Mouse (Mus musculus): Measurements from ENCODE around the gene Copg2. TPM values are rescaled to one million over a fixed set of nuclear protein-coding genes. Genes with fewer than 3 reads are reported as not detected.

The Copg2 gene
- total RNA-seq, 2 experiments from 2014 or later: 75.2 to 81.9 TPM

DNA sequence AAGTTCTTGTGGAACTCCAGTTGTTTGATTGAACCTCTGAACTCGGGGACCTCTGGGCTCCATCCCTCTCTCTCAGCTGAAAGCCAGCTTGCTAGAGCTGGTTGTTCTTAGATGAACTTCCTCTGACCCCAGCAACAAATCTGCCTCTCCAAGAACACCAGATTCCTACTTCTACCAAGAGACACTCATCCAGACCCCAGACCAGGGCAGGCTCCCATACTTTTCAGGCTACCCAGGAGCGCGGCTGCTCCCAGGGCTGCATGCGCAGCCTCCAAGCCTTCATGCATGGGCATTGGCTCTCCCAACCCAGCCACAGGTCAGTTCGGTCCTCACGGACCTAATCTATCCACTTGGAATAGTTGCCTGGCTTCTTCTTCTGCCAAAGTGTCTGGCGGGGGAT, 173.3 kb downstream of the Copg2 start, which contains the start of gene Mest:
TSS of gene Mest (plus strand) at position 217 of the 400 bp plus-strand sequence.
- Histone ChIP-seq H3K27ac (no peak within 1 kb of the TSS), H3K4me3 (no peak within 1 kb of the TSS)
- intact Hi-C loops (cut with DNase I): loop anchor here (5.0 kb wide), 1 partner anchor 176 kb away; no protein-coding TSS in a partner anchor
- TF ChIP-seq CTCF (IDR thresholded peaks at IDR 0.05): no peak
- no peak for DNase-seq (ENCODE audit: extremely low spot score in 1 of 2, low spot score in 2 of 2)

DNA sequence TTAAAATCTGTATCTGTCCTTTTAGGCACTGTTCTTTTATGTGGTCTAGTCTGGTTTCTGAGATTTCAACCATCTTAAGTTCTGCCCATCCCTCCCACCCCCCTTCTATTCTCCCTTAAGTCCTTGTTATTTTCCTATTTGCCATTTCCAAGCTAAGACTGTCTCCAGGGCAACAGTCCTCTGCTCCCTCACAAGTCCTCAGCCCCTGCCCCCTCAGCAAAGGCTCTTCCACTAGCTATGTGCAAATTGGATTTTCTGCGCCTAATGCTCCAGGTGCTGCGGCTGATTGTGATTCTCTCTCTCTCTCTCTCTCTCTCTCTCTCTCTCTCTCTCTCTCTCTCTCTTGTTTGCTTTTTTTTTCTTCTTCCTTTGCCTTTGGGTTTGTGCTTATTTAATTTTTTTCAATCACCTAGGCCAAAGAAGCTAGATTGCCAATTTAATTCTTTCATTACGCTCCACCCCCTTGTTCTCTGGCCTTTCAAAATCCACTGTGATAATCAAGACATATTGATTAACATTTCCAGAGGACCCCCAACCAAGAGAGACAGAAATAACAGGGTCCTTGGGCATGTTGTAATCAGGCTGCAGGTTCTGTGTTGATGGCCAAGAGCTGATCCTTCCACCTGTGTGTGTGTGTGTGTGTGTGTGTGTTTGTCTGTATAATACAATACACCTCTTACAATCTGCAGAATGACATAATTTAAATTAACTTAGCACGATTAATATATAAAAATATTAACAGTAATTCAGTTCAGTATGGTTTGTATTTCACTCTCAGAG, 174.0 kb downstream of the Copg2 start:
- no peak for TF ChIP-seq CTCF (IDR thresholded peaks at IDR 0.05)
- Histone ChIP-seq H3K27ac (no peak overlapping the region), H3K4me3 (no peak overlapping the region)
- no peak for DNase-seq (ENCODE audit: extremely low spot score in 1 of 2, low spot score in 2 of 2)
- intact Hi-C loops (cut with DNase I): loop anchor here (5.0 kb wide), 1 partner anchor 175 kb away; no protein-coding TSS in a partner anchor

DNA sequence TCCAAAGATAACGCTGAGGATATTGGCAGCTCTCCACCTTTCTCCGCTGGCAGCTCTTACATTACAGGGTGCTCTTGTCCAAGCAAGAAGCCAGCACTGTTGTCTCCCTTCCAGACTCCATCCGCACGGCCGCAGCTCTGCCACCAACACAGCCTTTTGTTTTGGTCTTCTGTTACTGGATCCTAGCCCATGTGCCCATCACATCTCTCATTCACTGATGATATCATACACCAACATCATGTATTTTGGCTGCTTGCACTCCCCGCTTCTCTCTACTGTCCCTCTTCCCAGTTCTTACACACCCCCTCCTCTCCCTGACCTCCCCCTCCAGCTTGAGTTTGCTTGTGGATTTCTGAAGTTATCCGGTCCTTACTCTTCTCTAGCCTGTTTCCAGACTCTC, 179.8 kb downstream of the Copg2 start:
- no peak for TF ChIP-seq CTCF (IDR thresholded peaks at IDR 0.05)
- H3K4me3 ChIP-seq: no peak overlapping the region
- no peak overlapping the region for H3K27ac ChIP-seq
- intact Hi-C loops (cut with DNase I): no loop called here
- DNase-seq (ENCODE audit: extremely low spot score in 1 of 2, low spot score in 2 of 2): no peak

DNA sequence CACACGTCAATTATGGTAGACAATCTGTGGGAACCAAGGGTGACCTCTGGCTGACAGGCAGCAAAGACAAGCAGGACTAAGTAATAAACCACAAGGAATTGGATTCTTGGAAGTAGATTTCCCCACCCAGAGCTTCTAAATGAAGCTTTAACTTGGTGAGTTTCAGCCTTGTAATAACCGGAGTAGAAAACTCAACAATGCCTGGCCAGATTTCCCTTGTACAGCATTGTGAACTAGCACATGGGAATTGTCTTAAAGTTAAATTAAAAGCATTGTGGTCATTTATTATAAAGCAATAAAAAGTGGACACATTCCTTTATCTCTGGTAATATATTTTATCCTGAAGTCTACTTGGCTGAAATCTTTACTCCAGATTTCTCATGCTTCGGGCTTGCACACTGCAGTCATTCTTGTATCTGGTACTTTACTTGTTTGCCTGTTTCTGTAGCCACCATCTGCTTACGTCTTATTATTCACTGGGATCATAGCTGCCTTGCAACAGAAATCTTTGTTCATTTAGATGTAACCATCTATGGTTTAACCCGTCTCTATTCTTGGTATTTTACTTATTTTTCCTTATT, 181.6 kb downstream of the Copg2 start:
- DNase-seq (ENCODE audit: extremely low spot score in 1 of 2, low spot score in 2 of 2): no peak
- H3K4me3 ChIP-seq: no peak overlapping the region
- no peak for TF ChIP-seq CTCF (IDR thresholded peaks at IDR 0.05)
- H3K27ac ChIP-seq: no peak overlapping the region
- intact Hi-C loops (cut with DNase I): no loop called here

DNA sequence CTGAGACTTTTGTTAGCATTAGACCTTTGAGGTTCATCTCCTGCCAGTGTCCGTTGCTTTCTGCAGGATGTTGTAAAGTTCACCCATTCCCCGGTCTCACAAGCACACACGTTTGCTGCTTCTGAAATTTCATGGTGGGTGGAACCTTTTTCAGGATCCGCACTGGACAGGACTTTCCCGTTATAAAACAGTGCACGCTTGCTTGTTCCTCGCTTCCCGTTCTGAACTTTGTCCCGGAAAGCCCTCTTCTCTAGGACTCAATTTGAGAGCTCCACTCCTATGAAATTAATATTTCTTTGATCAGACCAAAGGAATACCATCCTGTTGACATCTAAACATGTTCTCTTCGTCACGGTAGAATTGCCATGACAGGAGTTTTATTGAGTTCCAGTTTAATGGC, 182.7 kb downstream of the Copg2 start:
- no peak overlapping the region for H3K4me3 ChIP-seq
- intact Hi-C loops (cut with DNase I): no loop called here
- DNase-seq (ENCODE audit: extremely low spot score in 1 of 2, low spot score in 2 of 2): no peak
- no peak overlapping the region for H3K27ac ChIP-seq
- no peak for TF ChIP-seq CTCF (IDR thresholded peaks at IDR 0.05)

DNA sequence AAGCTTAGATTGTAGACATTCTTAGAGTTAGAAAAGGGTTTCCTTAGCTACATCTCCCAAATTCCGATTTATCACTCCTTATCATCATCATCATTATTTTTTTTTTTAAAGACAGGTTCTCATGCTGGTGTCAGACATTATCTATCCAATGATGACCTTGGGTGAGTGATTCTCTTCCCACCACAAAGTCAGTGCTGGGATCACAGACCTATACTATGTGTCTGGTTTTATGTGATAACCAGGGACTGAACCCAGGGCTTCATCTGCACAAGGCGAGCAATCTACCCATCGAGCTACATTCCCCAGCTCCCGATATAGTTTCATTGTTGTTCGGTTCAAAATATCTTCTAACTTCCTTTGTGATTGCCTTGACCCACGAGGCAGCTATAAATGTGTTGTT, 183.1 kb downstream of the Copg2 start:
- no peak for TF ChIP-seq CTCF (IDR thresholded peaks at IDR 0.05)

DNA sequence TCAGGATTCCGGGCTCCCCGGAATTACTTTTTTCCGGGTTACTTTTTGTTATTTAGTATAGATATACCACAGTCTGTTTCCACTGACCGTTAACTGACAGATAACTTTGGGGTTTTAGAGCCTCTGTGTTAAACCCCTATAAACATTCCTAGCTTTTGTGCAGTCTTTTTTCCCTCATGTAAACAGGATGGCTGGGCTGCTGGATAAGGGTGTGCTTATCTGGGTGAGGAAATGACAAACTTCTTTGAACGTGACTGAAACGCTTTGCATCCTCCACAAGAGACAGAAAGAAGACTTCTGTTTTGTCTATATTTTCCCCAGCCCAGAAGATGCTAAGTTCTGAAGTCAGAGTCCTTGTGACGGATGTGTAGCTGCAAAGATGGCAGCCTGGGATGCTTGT, 184.1 kb downstream of the Copg2 start:
- Histone ChIP-seq H3K27ac (no peak overlapping the region), H3K4me3 (no peak overlapping the region)
- intact Hi-C loops (cut with DNase I): no loop called here
- DNase-seq (ENCODE audit: extremely low spot score in 1 of 2, low spot score in 2 of 2): no peak
- TF ChIP-seq CTCF (IDR thresholded peaks at IDR 0.05): no peak

More for the DNA sequence above, 183.1 kb downstream of the Copg2 start:
- no peak overlapping the region for H3K4me3 ChIP-seq
- H3K27ac ChIP-seq: no peak overlapping the region
- DNase-seq (ENCODE audit: extremely low spot score in 1 of 2, low spot score in 2 of 2): no peak
- intact Hi-C loops (cut with DNase I): no loop called here

DNA sequence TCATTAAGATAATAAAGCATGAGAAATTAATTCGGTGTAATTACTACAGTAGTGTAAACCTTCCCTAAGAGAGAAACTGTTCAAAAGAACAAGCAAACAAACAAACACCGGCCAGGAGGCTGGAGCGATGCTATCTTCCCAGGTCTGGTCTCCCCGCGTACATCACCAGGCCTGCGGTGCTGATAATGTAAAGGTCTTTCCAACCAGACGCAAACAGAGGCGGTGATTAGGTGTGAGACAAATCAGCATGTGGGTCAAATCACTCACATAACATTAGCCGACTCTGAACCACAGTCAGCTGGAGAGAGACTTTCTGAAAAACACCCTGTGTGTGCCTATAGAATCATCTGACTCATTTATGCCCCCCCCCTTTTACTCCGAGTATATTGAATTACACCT, 185.2 kb downstream of the Copg2 start:
- Histone ChIP-seq H3K4me3 (no peak overlapping the region), H3K27ac (no peak overlapping the region)
- TF ChIP-seq CTCF (IDR thresholded peaks at IDR 0.05): no peak
- intact Hi-C loops (cut with DNase I): no loop called here
- DNase-seq (ENCODE audit: extremely low spot score in 1 of 2, low spot score in 2 of 2): no peak

DNA sequence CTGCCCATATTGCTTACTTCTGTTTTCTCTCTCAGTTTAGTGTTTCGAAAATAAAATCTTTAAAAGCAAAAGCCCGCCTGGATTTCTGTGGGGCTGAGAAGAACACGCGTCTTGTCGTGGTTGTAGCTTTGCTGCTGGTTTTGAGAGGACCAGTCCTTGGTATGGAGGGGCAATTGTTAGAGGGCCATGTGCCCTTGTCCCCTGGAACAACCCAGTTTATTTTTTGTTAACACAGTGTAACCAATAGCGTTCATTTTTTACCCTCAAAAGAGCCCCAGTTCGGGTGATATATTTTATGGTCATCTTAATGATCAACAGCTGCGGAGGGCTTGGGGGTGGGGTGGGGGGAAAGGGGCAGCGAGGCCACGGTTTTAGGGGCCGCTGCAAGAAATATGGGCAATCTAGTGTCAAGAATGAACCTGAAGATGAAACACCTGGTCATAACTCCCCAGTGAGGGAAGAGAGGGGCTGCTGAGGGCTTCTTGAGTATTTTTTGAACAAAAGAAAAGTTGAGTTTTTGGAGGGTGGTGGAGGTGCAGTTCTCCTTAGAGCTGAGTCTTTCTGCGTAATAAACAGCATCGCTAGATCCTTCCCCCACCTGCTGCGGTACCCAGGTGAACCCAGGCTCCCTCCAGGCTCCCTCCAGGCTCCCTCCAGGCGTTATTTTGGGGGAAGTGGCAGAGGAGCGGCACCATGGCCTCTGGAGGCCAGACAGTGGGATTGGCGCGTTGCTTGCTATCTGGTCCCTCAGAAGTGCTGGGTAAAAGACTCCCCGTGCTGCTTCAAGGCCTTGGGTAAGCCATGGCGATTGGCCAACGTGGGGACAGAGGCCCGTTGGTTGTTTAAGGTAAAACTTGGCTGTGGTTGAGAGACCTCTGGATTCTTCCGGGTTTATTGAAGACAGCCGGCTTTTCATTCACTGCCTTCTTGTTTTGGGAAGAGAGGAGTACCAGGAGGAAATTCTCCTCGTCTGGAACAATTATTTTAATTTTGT, 185.9 kb downstream of the Copg2 start:
- DNase-seq (ENCODE audit: extremely low spot score in 1 of 2, low spot score in 2 of 2): no peak
- no peak overlapping the region for H3K27ac ChIP-seq
- intact Hi-C loops (cut with DNase I): no loop called here
- no peak for TF ChIP-seq CTCF (IDR thresholded peaks at IDR 0.05)
- H3K4me3 ChIP-seq: no peak overlapping the region

DNA sequence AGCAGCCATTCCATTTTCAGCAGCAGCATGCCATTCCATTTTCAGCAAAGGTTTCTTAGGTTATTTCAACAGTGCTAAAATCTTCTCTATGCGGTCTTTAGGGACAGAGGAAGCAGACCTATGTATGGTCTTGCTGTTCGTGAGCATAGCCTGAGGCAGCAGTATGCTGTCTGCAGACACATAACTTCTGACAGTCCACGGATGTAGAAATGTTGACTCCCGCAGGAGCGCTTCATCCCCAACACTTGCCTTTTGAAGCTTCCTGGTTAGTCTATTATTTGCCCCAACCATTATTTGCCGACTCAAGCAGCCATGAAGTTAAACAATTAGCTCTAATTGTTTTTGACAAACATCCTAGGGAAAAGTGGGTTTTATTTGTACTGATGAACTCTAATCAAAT, 187.5 kb downstream of the Copg2 start:
- TF ChIP-seq CTCF (IDR thresholded peaks at IDR 0.05): no peak
- intact Hi-C loops (cut with DNase I): no loop called here
- DNase-seq (ENCODE audit: extremely low spot score in 1 of 2, low spot score in 2 of 2): no peak
- H3K27ac ChIP-seq: no peak overlapping the region
- no peak overlapping the region for H3K4me3 ChIP-seq

DNA sequence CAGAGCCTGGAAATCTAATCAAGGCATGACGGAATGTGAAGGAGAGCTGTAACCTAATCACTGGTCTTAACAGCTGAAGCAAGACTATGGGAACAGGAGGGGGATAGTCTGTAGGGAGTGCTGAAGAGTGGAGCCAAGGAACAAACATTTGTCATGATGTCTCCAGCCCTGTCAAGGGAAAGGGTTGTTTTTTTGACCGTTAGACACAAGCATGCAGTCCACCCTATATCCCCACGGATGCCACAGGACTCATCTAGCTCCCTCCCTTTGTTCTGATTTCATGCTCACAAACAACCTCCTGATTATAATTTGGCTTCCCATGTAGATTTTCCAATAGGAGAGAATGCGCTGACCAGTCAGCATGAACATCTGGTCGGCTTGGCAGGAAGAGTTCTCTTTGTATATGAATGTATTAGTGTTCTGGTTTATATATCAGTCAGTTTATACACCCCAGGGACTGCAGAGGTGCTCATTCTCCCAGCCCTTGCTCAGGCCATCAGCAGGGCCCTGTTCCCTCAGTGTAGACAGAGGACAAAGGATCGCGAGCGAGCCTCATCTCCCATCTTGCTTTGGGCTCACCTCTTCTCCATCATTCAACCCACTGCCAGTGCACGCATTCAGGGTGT, 192.5 kb downstream of the Copg2 start:
- Histone ChIP-seq H3K27ac (no peak overlapping the region), H3K4me3 (no peak overlapping the region)
- TF ChIP-seq CTCF (IDR thresholded peaks at IDR 0.05): no peak
- intact Hi-C loops (cut with DNase I): no loop called here
- DNase-seq (ENCODE audit: extremely low spot score in 1 of 2, low spot score in 2 of 2): no peak
